Mouse (Mus musculus): ENCODE data around the gene Dnajc27. TPM values are rescaled to one million over a fixed set of nuclear protein-coding genes. Genes with fewer than 3 reads are reported as not detected.

The Dnajc27 gene
- polyA plus RNA-seq, 1 experiment from 2014 or later, result 14.8 TPM

DNA sequence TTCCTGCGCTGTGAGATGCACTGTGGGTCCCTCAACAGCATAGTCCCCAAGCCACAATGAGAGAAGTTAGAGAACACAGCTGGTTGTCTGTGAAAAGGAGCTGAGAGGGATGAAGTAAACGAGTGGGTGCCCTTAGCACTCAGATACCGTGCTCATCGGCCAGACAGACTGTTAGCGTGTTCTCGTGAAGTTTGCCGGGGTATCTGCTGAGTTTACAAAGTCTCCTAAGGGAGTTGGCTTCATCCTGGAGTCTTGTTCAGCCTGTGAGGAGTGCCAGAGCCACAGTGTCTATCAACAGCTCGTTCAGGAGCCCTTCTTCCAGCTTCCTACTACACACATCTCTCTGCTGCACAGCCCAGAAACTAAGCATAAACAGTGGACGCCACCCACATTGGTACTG is 33.7 kb downstream of the Dnajc27 start:
- H3K9me3 ChIP-seq, result no peaks in the 10 kb centered on the region
- H3K4me3 ChIP-seq, result no peak overlapping the region
- no peak overlapping the region for H3K27ac ChIP-seq
- no peaks in the 10 kb centered on the region for H3K27me3 ChIP-seq
- no peak overlapping the region for H3K9ac ChIP-seq
- peaks cover 6% of the 10 kb centered on the region for H3K36me3 ChIP-seq
- no peaks in the 10 kb centered on the region for H3K4me1 ChIP-seq (replicated peaks)
- ATAC-seq (ENCODE audit: low FRiP score), result no peak
- WGBS, result 88% methylated on average over 9 of the region's 9 CpGs
- H3K4me2 ChIP-seq, result no peak overlapping the region

DNA sequence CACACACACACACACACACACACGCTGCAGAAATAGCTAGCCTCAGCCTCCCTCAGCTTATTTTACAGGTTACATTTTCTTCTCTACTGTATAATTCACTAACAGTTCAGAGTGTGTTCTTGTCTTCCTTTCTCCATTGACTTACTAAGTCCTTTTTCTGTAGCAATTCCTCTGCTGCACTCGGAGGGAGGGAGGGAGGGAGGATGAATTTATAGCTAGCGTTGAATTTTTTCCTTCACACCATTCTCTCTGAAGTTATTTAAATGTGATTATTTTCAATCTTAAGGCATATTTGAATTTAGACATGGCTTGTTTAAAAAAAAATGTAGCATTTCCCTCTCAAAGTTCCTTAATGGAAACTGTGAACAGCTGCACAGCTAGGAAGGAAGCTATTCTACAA is 34.8 kb downstream of the Dnajc27 start:
- H3K36me3 ChIP-seq, result peaks cover 6% of the 10 kb centered on the region
- H3K9ac ChIP-seq, result no peak overlapping the region
- WGBS, result 91% methylated on average over 3 of the region's 3 CpGs
- no peaks in the 10 kb centered on the region for H3K4me1 ChIP-seq (replicated peaks)
- ATAC-seq (ENCODE audit: low FRiP score), result no peak
- no peak overlapping the region for H3K4me3 ChIP-seq
- H3K9me3 ChIP-seq, result no peaks in the 10 kb centered on the region
- H3K27ac ChIP-seq, result no peak overlapping the region
- no peaks in the 10 kb centered on the region for H3K27me3 ChIP-seq
- no peak overlapping the region for H3K4me2 ChIP-seq

DNA sequence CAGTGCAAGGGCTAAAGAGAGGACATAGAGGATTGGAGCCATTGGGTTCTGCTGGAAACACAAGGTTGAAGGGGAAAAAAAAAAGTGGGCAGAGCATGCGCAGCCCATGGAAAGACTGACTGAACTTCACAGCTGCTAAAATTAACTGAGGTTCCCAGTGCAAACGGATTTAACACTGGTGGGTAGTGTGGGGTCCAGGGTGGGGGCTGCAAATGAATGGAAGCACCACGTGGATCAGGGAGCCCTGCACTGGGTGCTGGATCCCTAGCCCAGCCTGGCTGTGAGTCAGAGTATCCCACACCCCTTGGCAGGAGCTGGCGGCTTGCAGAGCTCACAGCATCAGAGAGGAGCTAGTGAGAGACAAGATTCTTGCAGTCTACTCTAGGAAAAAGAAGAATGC is 35.2 kb downstream of the Dnajc27 start:
- no peak for ATAC-seq (ENCODE audit: low FRiP score)
- Histone ChIP-seq H3K4me1 (replicated peaks) (no peaks in the 10 kb centered on the region), H3K36me3 (peaks cover 6% of the 10 kb centered on the region), H3K9me3 (no peaks in the 10 kb centered on the region), H3K4me3 (no peak overlapping the region), H3K27me3 (no peaks in the 10 kb centered on the region), H3K4me2 (no peak overlapping the region), H3K9ac (no peak overlapping the region), H3K27ac (no peak overlapping the region)
- WGBS, result 79% methylated on average over 4 of the region's 4 CpGs

DNA sequence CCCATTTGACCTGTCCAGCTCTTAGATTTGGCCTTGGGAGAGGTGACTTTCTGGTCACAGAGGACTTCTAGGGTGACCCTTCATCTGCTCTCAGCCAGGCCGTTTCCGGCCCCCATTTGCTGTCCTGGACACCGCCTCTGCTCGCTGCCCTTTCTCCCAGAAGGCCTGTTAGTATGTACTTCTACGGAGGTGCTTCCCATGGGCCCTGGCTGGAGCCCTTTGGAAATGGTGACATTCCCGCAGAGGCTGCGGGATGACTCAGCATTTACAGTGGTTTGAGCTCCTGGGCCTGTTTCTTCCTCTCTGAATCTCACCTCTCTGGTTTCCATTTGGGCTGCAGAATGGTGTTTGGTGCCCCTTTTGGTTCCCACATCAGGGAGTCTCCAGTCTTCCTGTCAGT is 45.0 kb downstream of the Dnajc27 start:
- no peak overlapping the region for H3K9ac ChIP-seq
- 81% methylated on average over 7 of the region's 7 CpGs for WGBS
- no peak overlapping the region for H3K27ac ChIP-seq
- H3K4me3 ChIP-seq, result no peak overlapping the region
- H3K4me1 ChIP-seq (replicated peaks), result no peaks in the 10 kb centered on the region
- ATAC-seq (ENCODE audit: low FRiP score), result no peak
- H3K36me3 ChIP-seq, result no peaks in the 10 kb centered on the region
- H3K4me2 ChIP-seq, result no peak overlapping the region
- 0 out of 2 replicates have a peak, but pooled peaks cover 1% of the 10 kb centered on the region for H3K27me3 ChIP-seq
- 0 out of 2 replicates have a peak, but pooled peaks cover 6% of the 10 kb centered on the region for H3K9me3 ChIP-seq

DNA sequence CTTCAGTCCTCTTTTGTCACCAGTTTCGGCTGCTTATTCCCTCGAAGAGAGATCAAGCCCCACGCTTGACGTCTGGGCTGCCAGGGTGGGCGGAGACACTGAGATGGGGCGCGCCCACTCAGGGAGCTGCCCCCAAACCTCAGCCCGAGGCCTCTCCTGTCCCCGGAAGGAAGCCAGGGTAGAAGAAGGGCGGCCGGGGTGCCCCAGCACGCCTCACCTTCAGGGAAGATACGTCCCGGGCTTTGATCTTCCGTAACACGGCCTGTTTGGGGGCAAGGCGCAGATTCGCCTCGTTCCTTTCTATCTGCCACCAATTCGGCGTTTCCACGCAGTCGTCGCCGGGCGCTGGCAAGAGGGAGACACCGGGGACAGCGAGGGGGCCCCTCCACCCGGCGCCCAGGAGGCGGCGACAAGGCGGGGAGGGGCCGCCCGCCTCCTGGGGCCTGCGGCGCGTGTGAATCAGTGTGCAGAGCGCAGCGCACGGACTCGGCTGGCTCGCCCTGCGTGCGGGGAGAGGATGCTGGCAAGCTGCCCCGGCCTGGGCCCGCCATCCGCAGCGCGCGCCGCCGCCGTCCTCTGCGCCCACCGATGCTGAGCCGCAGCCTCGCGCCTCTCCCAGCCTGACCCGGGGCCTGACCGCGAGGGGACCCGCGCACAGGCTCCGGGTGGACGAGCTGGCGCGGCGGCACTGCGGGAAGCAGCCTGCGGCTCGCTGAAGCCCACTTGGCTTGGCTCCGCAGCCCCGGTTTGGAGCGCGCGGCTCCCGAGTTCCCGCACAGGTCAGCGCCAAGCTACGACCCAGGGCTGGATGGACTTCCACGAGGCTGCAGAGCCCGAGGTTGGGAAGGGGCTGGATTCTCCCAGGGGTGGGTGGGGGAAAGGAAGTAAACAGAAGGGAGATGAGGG is 50.8 kb downstream of the Dnajc27 start, which contains the start of gene Adcy3:
Gene Adcy3, plus strand, starts transcription at position 163 of the 906 bp plus-strand sequence.
- 0 out of 2 replicates have a peak, but pooled peaks cover 6% of the 10 kb centered on the region for H3K9me3 ChIP-seq

DNA sequence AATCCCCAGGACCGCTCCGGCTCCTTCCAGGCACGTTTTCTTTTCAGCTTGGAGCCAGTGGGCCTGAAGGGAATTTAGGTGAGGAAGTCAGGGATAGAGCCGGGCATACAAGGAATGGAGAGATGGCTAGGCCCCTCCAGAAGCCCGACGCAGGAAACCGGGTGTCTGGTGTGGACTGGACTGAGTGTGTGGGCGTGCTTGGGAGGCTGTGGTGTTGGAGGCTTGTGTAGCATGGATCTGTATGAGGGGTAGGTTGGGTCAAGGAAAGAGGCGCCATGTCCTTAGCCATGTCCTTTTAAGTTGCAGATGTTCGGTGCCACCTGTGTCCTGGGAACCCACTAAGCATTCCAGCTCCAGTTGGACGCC is 51.4 kb downstream of the Dnajc27 start:
- ATAC-seq (ENCODE audit: low FRiP score), result peak; percentile 35
- 33% methylated on average over 11 of the region's 11 CpGs for WGBS
- Histone ChIP-seq H3K4me1 (replicated peaks) (peaks cover 35% of the 10 kb centered on the region), H3K27me3 (0 out of 2 replicates have a peak, but pooled peaks cover 9% of the 10 kb centered on the region), H3K4me3 (peak overlapping the region; percentile 60), H3K4me2 (peak overlapping the region; percentile 79), H3K36me3 (no peaks in the 10 kb centered on the region), H3K9ac (peak overlapping the region; percentile 81), H3K9me3 (0 out of 2 replicates have a peak, but pooled peaks cover 6% of the 10 kb centered on the region), H3K27ac (peak overlapping the region; percentile 72)

More for the DNA sequence above, 50.8 kb downstream of the Dnajc27 start, which contains the start of gene Adcy3:
- H3K9ac ChIP-seq, result peak within 1 kb of the TSS; percentile 81
- ATAC-seq (ENCODE audit: low FRiP score), result peak; percentile 86
- peak within 1 kb of the TSS; percentile 60 for H3K4me3 ChIP-seq
- peak within 1 kb of the TSS; percentile 72 for H3K27ac ChIP-seq
- under 1% methylated on average over 68 of the region's 83 CpGs for WGBS
- no peaks in the 10 kb centered on the region for H3K36me3 ChIP-seq
- 0 out of 2 replicates have a peak, but pooled peaks cover 9% of the 10 kb centered on the region for H3K27me3 ChIP-seq
- H3K4me1 ChIP-seq (replicated peaks), result peaks cover 35% of the 10 kb centered on the region
- H3K4me2 ChIP-seq, result peak within 1 kb of the TSS; percentile 79

DNA sequence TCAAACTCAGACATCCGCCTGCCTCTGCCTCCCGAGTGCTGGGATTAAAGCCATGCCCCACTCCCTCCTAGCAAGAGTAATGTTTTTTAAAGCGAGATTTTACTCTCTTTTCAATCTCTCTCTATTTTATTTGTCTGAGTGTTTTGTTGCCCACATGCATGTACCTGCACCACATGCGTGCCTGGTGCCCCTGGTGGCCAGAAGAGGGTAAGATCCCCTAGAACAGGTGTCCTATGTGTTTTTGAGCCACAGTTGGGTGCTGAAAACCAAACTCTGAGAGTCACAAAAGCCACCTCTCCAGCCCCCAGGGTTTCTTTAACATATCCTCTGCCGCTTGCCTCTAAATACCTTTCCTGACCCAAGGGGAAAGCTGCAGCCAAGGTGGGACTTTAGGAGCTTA is 60.8 kb downstream of the Dnajc27 start:
- Histone ChIP-seq H3K4me2 (no peak overlapping the region), H3K4me3 (no peak overlapping the region), H3K4me1 (replicated peaks) (peaks cover 5% of the 10 kb centered on the region; the same call in 1 of the 2 replicates), H3K27ac (no peak overlapping the region), H3K9ac (no peak overlapping the region), H3K36me3 (peaks cover 6% of the 10 kb centered on the region; the same call in 1 of the 2 replicates), H3K9me3 (no peaks in the 10 kb centered on the region), H3K27me3 (no peaks in the 10 kb centered on the region)
- WGBS, result 89% methylated on average over 5 of the region's 5 CpGs
- ATAC-seq (ENCODE audit: low FRiP score), result no peak

DNA sequence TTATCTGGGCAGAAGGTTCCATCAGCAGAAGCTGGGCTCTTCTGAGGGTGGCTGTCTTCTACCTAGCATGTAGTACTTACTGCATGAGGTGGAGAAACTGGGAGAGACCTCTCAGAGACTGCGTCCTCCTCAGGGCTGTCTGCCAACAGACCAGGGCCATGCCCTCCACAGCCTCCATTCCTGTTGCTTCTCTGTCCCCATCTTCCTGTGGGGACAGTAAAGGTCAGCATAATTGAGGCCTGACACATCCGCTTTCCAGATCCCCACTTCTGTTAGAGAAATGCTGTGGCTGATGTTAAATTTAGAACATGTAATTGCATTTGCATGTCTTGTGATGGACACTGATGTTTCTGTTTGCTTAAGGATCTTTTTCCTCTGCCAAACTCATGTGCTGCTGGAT is 68.6 kb downstream of the Dnajc27 start:
- ATAC-seq (ENCODE audit: low FRiP score), result no peak
- H3K4me3 ChIP-seq, result no peak overlapping the region
- H3K4me1 ChIP-seq (replicated peaks), result no peaks in the 10 kb centered on the region
- H3K36me3 ChIP-seq, result no peaks in the 10 kb centered on the region
- H3K9me3 ChIP-seq, result no peaks in the 10 kb centered on the region
- H3K27me3 ChIP-seq, result no peaks in the 10 kb centered on the region
- H3K4me2 ChIP-seq, result no peak overlapping the region
- no peak overlapping the region for H3K27ac ChIP-seq
- no peak overlapping the region for H3K9ac ChIP-seq
- WGBS, result 88% methylated on average over 2 of the region's 2 CpGs

DNA sequence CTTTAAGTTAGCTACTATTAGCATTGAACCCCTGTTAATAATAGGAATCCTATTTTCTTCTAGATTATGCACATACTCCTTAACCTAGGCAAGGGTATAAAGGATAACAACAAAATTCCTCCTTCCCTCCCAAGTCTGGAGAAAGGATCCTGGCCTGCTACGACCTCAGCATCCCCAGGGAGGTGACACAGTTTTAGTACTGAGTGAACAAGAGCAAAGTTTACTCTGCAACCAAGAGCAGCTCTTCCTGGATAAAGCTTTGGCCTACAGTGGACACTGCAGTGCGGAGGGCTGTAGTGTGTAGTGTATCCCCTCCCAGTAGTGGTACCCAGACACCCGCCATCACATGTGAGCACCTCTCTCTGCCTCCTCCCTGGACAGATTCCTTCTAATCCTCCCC is 69.6 kb downstream of the Dnajc27 start:
- no peak for ATAC-seq (ENCODE audit: low FRiP score)
- no peak overlapping the region for H3K9ac ChIP-seq
- no peaks in the 10 kb centered on the region for H3K36me3 ChIP-seq
- H3K27me3 ChIP-seq, result no peaks in the 10 kb centered on the region
- no peak overlapping the region for H3K4me3 ChIP-seq
- H3K27ac ChIP-seq, result no peak overlapping the region
- no peak overlapping the region for H3K4me2 ChIP-seq
- WGBS, result 81% methylated on average over 3 of the region's 3 CpGs
- H3K4me1 ChIP-seq (replicated peaks), result no peaks in the 10 kb centered on the region
- H3K9me3 ChIP-seq, result no peaks in the 10 kb centered on the region

DNA sequence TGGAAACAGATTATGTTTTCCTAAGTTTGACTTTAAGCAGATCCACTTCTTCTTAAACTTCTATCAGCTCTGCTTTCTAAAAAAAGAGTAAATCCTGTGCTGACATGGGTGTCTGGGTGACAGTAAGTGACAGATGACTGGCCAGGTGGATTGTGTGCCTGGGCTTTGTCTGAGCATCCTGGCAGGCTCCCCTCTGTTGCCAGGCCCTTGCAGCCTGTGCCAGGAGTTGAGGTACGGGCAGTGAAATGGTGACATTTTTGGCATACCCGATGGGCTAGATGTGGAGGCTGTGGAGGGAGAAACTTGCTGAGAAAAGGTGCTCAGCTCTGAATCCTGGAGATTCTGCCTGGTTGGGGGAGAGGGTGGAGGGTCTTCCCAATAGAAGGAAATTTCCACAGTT is 75.1 kb downstream of the Dnajc27 start:
- no peaks in the 10 kb centered on the region for H3K27me3 ChIP-seq
- no peak overlapping the region for H3K4me3 ChIP-seq
- ATAC-seq (ENCODE audit: low FRiP score), result no peak
- no peaks in the 10 kb centered on the region for H3K36me3 ChIP-seq
- no peaks in the 10 kb centered on the region for H3K4me1 ChIP-seq (replicated peaks)
- H3K27ac ChIP-seq, result no peak overlapping the region
- WGBS, result 91% methylated on average over 2 of the region's 2 CpGs
- no peaks in the 10 kb centered on the region for H3K9me3 ChIP-seq
- H3K9ac ChIP-seq, result no peak overlapping the region
- no peak overlapping the region for H3K4me2 ChIP-seq

DNA sequence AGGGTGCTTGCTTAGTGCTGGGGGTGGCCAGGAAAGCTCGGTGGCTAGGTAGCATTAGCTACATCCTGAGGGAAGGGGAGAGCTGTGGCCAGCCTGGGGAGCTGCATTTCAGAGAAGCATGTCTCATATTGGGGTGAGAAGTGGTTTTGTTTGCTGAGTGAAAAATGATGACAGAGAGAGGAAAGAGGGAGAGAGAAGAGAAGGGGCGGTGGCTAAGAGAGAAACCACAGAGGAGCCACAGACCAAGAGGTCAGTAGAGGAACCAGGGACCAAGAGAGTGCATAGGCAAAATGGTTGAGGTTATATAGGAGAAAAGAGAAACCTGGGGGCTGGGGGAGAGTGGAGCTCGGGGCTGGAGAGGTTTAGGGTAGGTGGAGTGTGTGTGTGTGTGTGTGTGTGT is 75.8 kb downstream of the Dnajc27 start:
- ATAC-seq (ENCODE audit: low FRiP score), result no peak
- no peaks in the 10 kb centered on the region for H3K36me3 ChIP-seq
- H3K4me2 ChIP-seq, result no peak overlapping the region
- H3K9ac ChIP-seq, result no peak overlapping the region
- H3K27ac ChIP-seq, result no peak overlapping the region
- H3K4me1 ChIP-seq (replicated peaks), result no peaks in the 10 kb centered on the region
- no peaks in the 10 kb centered on the region for H3K9me3 ChIP-seq
- H3K27me3 ChIP-seq, result no peaks in the 10 kb centered on the region
- no peak overlapping the region for H3K4me3 ChIP-seq
- 91% methylated on average over 3 of the region's 3 CpGs for WGBS

DNA sequence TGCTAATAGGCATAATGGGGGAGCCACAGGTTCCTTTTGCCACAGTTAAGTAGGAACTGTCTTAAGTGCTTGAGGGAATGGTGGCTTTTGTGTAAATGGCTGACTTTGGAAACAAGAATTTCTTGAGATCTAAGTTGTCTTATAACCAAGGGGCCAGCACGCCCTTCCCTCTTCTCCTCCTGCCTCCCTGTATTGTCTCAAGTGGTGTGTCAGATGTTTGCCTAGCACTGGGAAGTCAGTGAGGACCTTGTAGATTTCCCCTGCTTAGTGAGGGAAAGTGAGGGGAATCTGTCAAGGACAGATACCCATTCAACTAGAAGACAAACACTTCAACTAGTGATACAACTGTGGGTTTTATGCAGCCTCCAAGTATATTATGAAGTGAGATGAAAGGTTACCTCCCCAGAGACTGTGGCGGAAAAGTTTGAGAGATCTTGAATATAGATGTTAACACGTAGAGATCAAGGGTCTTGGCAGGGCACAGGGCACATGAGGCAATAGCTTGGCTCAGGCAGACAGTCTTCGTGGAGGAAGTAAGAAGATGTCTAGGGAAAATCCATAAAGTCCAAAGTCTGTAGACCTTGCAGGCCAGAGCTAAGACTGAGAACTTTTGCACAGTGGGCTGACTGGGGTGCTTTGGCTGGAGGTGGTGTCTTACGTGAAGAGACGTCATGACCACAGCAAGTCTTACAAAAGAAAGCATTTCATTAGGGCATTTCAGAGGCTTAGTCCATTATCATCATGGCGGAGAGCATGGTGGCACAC is 76.7 kb downstream of the Dnajc27 start:
- no peaks in the 10 kb centered on the region for H3K36me3 ChIP-seq
- H3K9ac ChIP-seq, result no peak overlapping the region
- no peak overlapping the region for H3K4me2 ChIP-seq
- 93% methylated on average over 7 of the region's 7 CpGs for WGBS
- ATAC-seq (ENCODE audit: low FRiP score), result no peak
- H3K27ac ChIP-seq, result no peak overlapping the region
- H3K4me1 ChIP-seq (replicated peaks), result no peaks in the 10 kb centered on the region
- no peaks in the 10 kb centered on the region for H3K27me3 ChIP-seq
- H3K4me3 ChIP-seq, result no peak overlapping the region
- H3K9me3 ChIP-seq, result no peaks in the 10 kb centered on the region
